Mouse (Mus musculus) sigmoid colon, adult 10 weeks (tissue): ENCODE measurements around the gene Zfp120. TPM values are rescaled to one million over a fixed set of nuclear protein-coding genes. Genes with fewer than 3 reads are reported as not detected.

Source experiments
- polyA plus RNA-seq: library from polyadenylated mRNA; stranded (reverse); fragments of 350-450 nt; fragmentation: Illumina TruSeq; extraction: RNeasy Lipid Tissue Mini Kit (QIAGEN cat#74804); gene quantifications from one replicate; pipeline ENCODE4 v1.2.3, GENCODE M21; 2014; ENCODE audit warnings: low read depth, low replicate concordance

The Zfp120 gene
- 64.0 TPM for polyA plus RNA-seq

GRCm38 (mm10) chr2:150136435-150136897 lies at the start of gene Zfp120:
Gene Zfp120, minus strand, starts transcription at chr2:150136708.

DNA sequence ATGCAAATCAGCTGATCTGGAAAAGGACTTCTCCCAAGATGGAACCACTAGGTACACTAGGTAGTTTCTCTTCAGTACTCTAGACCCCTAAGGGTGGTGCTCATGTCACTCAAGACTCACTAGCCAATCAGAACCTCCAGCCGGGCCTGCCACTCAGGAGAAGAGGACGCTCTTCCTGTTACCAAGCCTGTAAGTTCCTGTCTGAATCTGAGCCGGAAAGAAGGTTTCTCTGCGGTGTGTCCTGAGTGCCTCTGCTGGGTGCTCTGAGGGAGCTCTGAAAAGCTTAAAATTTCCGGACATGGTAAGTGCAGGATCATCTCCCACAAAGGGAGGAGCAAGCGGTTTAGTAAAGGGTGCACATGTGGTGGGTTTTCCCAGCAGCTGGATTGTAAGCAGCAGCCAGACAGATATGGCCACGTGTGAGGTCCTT lies 45.1 kb upstream of the Zfp120 start, which contains the start of gene Gm14139:
Gm14139 (plus strand) TSS at position 186 of the 430 bp plus-strand sequence.

GRCm38 (mm10) chr2:150179579-150179978 lies 43.1 kb upstream of the Zfp120 start, which contains the start of gene Gm10770:
Gene Gm10770, minus strand, starts transcription at chr2:150179679.

Other genes starting within 250 kb of the Zfp120 start
- gene Gm10770, start 43.0 kb upstream of the Zfp120 start, polyA plus RNA-seq = not detected
- gene Gm14139, start 45.0 kb upstream of the Zfp120 start, polyA plus RNA-seq = not detected
- 14.0 TPM for gene Zfp937, start 81.4 kb upstream of the Zfp120 start, polyA plus RNA-seq
- gene Gm21994, start 118.9 kb upstream of the Zfp120 start, polyA plus RNA-seq = 25.2 TPM
- gene Gm14124, start 120.8 kb upstream of the Zfp120 start, polyA plus RNA-seq = not detected
- 4.3 TPM for gene Gm10130, start 187.0 kb upstream of the Zfp120 start, polyA plus RNA-seq
- gene 3300002I08Rik, start 226.1 kb upstream of the Zfp120 start, polyA plus RNA-seq = 7.8 TPM